Mouse (Mus musculus): ENCODE data around the gene Akap8l. TPM values are rescaled to one million over a fixed set of nuclear protein-coding genes. Genes with fewer than 3 reads are reported as not detected.
A peak's percentile ranks its signal among the peaks of the same experiment; 100 is the strongest.

Gene Akap8l
- total RNA-seq, 1 experiment, result 63.6 TPM

DNA sequence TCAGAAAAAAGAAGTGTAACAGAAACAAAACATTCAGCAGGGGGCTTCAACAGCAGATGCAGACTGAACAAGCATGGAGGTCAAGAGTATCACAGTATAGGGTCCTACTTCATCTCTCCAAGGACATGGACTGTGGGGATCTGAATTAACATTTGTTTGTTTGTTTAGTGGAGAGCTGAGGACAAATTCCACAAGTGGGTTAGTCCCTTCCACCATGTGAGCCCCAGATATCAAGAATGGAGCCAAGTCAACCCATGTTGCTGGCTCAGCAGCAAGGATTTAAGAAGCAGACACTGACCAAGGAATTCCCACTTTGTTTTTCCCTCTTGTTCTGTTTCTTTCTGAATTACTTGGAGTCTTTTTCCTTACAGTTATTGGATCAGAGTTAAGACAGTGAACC lies 22.9 kb downstream of the Akap8l start:
- TF ChIP-seq CHD2 (IDR thresholded peaks at IDR 0.05; ENCODE audit: low read depth, low read length) (no peak), MAFK (IDR thresholded peaks at IDR 0.05; ENCODE audit: insufficient read depth, low read depth, low read length) (no peak), HCFC1 (IDR thresholded peaks at IDR 0.05; ENCODE audit: borderline replicate concordance, insufficient read depth, low read length) (no peak), ZNF384 (IDR thresholded peaks at IDR 0.05; ENCODE audit: low read depth, low read length) (no peak), ZC3H11A (IDR thresholded peaks at IDR 0.05; ENCODE audit: borderline replicate concordance, low read depth, low read length) (no peak)
- H3K9me3 ChIP-seq (ENCODE audit: control insufficient read depth, insufficient read depth, low read depth, low read length), result no peaks in the 10 kb centered on the region
- H3K27ac ChIP-seq (ENCODE audit: insufficient read depth, low read depth, low read length, poor library complexity, severe bottlenecking), result no peak overlapping the region
- no peak for DNase-seq (ENCODE audit: low read depth, low spot score)
- no peaks in the 10 kb centered on the region for H3K4me1 ChIP-seq (ENCODE audit: control insufficient read depth in 2 of 2, insufficient read depth in 2 of 2, low read length in 2 of 2, poor library complexity in 1 of 2)
- in situ Hi-C loops (cut with MboI; ENCODE audit: low sequenced_read_pairs in 2 of 2, unreplicated experiment in 2 of 2), result no loop called here
- H3K4me3 ChIP-seq (ENCODE audit: insufficient read depth in 1 of 2, low read depth in 1 of 2, low read length in 2 of 2, poor library complexity in 1 of 2, severe bottlenecking in 1 of 2), result no peak overlapping the region
- peaks cover 9% of the 10 kb centered on the region for H3K36me3 ChIP-seq (ENCODE audit: control insufficient read depth, insufficient read depth, low read length, poor library complexity, severe bottlenecking)
- H3K9ac ChIP-seq (ENCODE audit: insufficient read depth, low read depth, low read length, poor library complexity, severe bottlenecking), result no peak overlapping the region

DNA sequence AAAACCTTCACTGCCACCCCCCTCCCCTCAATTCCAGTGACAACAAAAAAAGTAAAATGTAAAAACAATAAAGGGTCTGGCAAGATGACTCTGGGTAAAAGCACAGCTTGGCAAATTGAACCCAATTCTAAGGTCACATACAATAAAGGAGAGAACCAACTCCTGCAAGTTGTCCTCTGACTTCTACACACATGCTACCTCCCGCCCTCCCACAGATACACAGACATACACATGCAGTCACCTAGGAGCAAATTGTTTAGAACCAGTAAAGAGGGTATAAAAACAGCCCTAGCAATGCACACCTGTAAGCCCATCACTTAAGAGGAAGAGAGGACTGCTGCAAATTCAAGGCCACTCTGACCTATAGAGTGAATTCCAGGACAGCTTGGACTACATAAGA lies 27.6 kb downstream of the Akap8l start:
- H3K27ac ChIP-seq (ENCODE audit: insufficient read depth, low read depth, low read length, poor library complexity, severe bottlenecking), result no peak overlapping the region
- H3K9ac ChIP-seq (ENCODE audit: insufficient read depth, low read depth, low read length, poor library complexity, severe bottlenecking), result no peak overlapping the region
- peaks cover 7 to 8% of the 10 kb centered on the region in 2 experiments; a peak in 3 of 4 replicates for H3K4me1 ChIP-seq (ENCODE audit: control insufficient read depth in 2 of 2, insufficient read depth in 2 of 2, low read length in 2 of 2, poor library complexity in 1 of 2)
- in situ Hi-C loops (cut with MboI; ENCODE audit: low sequenced_read_pairs in 2 of 2, unreplicated experiment in 2 of 2), result no loop called here
- H3K9me3 ChIP-seq (ENCODE audit: control insufficient read depth, insufficient read depth, low read depth, low read length), result no peaks in the 10 kb centered on the region
- peaks cover 6% of the 10 kb centered on the region for H3K36me3 ChIP-seq (ENCODE audit: control insufficient read depth, insufficient read depth, low read length, poor library complexity, severe bottlenecking)
- TF ChIP-seq HCFC1 (IDR thresholded peaks at IDR 0.05; ENCODE audit: borderline replicate concordance, insufficient read depth, low read length) (no peak), CHD2 (IDR thresholded peaks at IDR 0.05; ENCODE audit: low read depth, low read length) (no peak), ZNF384 (IDR thresholded peaks at IDR 0.05; ENCODE audit: low read depth, low read length) (no peak), MAFK (IDR thresholded peaks at IDR 0.05; ENCODE audit: insufficient read depth, low read depth, low read length) (no peak), ZC3H11A (IDR thresholded peaks at IDR 0.05; ENCODE audit: borderline replicate concordance, low read depth, low read length) (no peak)
- H3K4me3 ChIP-seq (ENCODE audit: insufficient read depth in 1 of 2, low read depth in 1 of 2, low read length in 2 of 2, poor library complexity in 1 of 2, severe bottlenecking in 1 of 2), result no peak overlapping the region
- DNase-seq (ENCODE audit: low read depth, low spot score), result no peak

DNA sequence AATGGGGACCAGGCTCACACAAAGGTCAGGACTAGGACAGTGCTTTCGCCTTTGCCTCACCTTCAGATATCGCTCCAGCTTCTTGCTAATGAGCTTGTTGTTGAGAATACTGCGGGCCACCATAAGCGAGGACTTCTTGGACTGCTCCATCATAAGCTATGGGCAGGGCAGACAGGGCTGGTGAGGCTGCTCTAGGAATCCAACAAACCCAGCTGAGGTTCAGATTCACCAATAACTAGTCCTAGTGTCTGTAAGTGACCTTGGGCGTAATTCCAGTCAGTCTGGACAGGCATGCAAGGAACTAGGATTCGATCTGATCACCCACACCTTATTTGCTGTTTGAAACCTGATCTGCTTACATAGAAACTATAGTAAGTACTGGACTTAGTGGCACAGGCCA lies 28.6 kb downstream of the Akap8l start:
- peaks cover 12% of the 10 kb centered on the region for H3K36me3 ChIP-seq (ENCODE audit: control insufficient read depth, insufficient read depth, low read length, poor library complexity, severe bottlenecking)

DNA sequence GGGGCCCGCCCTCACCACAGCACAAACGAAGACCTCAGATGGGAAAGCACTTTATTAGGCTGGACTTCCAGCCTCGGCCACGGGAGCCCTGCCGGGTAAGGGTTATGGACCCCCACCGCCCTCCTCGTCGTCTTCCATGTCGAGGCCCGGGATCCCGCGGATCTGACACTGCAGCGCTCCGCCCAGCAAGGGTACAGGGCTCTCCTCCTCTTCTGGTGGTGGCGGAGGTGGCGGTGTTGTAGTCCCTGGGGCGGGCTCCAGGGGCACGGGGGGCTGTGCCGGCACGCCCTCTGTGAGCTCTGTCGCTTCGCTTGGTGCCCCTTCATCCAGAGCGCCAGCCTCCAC lies 29.0 kb downstream of the Akap8l start:
- no peak for TF ChIP-seq ZNF384 (IDR thresholded peaks at IDR 0.05; ENCODE audit: low read depth, low read length)
- peak overlapping the region; percentile 63 for H3K27ac ChIP-seq (ENCODE audit: insufficient read depth, low read depth, low read length, poor library complexity, severe bottlenecking)
- H3K4me3 ChIP-seq (ENCODE audit: insufficient read depth in 1 of 2, low read depth in 1 of 2, low read length in 2 of 2, poor library complexity in 1 of 2, severe bottlenecking in 1 of 2), result peak overlapping the region; percentile 69 to 75
- no peak for DNase-seq (ENCODE audit: low read depth, low spot score)
- in situ Hi-C loops (cut with MboI; ENCODE audit: low sequenced_read_pairs in 2 of 2, unreplicated experiment in 2 of 2), result no loop called here
- H3K4me1 ChIP-seq (ENCODE audit: control insufficient read depth in 2 of 2, insufficient read depth in 2 of 2, low read length in 2 of 2, poor library complexity in 1 of 2), result peaks cover 8 to 9% of the 10 kb centered on the region in 2 experiments; a peak in 3 of 4 replicates
- peak overlapping the region; percentile 80 for H3K9ac ChIP-seq (ENCODE audit: insufficient read depth, low read depth, low read length, poor library complexity, severe bottlenecking)
- H3K9me3 ChIP-seq (ENCODE audit: control insufficient read depth, insufficient read depth, low read depth, low read length), result no peaks in the 10 kb centered on the region
- H3K36me3 ChIP-seq (ENCODE audit: control insufficient read depth, insufficient read depth, low read length, poor library complexity, severe bottlenecking), result peaks cover 17% of the 10 kb centered on the region

More for the DNA sequence above, 28.6 kb downstream of the Akap8l start:
- Histone ChIP-seq H3K9ac (ENCODE audit: insufficient read depth, low read depth, low read length, poor library complexity, severe bottlenecking) (peak overlapping the region; percentile 80), H3K4me3 (ENCODE audit: insufficient read depth in 1 of 2, low read depth in 1 of 2, low read length in 2 of 2, poor library complexity in 1 of 2, severe bottlenecking in 1 of 2) (peak overlapping the region; percentile 69 to 75), H3K9me3 (ENCODE audit: control insufficient read depth, insufficient read depth, low read depth, low read length) (no peaks in the 10 kb centered on the region), H3K4me1 (ENCODE audit: control insufficient read depth in 2 of 2, insufficient read depth in 2 of 2, low read length in 2 of 2, poor library complexity in 1 of 2) (peaks cover 8 to 9% of the 10 kb centered on the region in 2 experiments; a peak in 3 of 4 replicates), H3K27ac (ENCODE audit: insufficient read depth, low read depth, low read length, poor library complexity, severe bottlenecking) (peak overlapping the region; percentile 63; the same call in 1 of the 2 replicates)
- no peak for DNase-seq (ENCODE audit: low read depth, low spot score)
- in situ Hi-C loops (cut with MboI; ENCODE audit: low sequenced_read_pairs in 2 of 2, unreplicated experiment in 2 of 2), result no loop called here
- TF ChIP-seq ZNF384 (IDR thresholded peaks at IDR 0.05; ENCODE audit: low read depth, low read length), result no peak
- no peak for TF ChIP-seq HCFC1 (IDR thresholded peaks at IDR 0.05; ENCODE audit: borderline replicate concordance, insufficient read depth, low read length)
- TF ChIP-seq CHD2 (IDR thresholded peaks at IDR 0.05; ENCODE audit: low read depth, low read length), result no peak
- TF ChIP-seq ZC3H11A (IDR thresholded peaks at IDR 0.05; ENCODE audit: borderline replicate concordance, low read depth, low read length), result no peak
- TF ChIP-seq MAFK (IDR thresholded peaks at IDR 0.05; ENCODE audit: insufficient read depth, low read depth, low read length), result no peak
